Mouse (Mus musculus) midbrain, postnatal 0 days (tissue): ENCODE results near the gene Msantd2. TPM values are rescaled to one million over a fixed set of nuclear protein-coding genes. Genes with fewer than 3 reads are reported as not detected.
A peak's percentile ranks its signal among the peaks of the same experiment; 100 is the strongest.

Experiments
- ATAC-seq: fragments of 200-750 bp; cut with Nextera tagmentation; 2 replicates; pipeline ENCODE4 v1.8.0; 2017; ENCODE audit warnings: moderate number of reproducible peaks, mild to moderate bottlenecking, moderate TSS enrichment, moderate library complexity; ENCODE audit not compliant: low FRiP score
- DNase-seq: peaks from one replicate; pipeline ENCODE4 v3.0.0-alpha.2; 2015; ENCODE audit warnings: low spot score
- H3K27ac ChIP-seq: fragments of 300-500 bp; sonication (generic); 2 replicates; pipeline ENCODE4 v1.5.1; 2014; ENCODE audit warnings: low read depth, mild to moderate bottlenecking, low read length, mixed read lengths
- H3K27me3 ChIP-seq: fragments of 300-500 bp; sonication (generic); 2 replicates; pipeline ENCODE4 v1.6.1; 2014; ENCODE audit warnings: low read length, control low read depth, mixed read lengths; ENCODE audit not compliant: insufficient read depth
- H3K36me3 ChIP-seq: fragments of 300-500 bp; sonication (generic); 2 replicates; pipeline ENCODE4 v1.6.1; 2014; ENCODE audit warnings: low read length, control low read depth, mixed read lengths; ENCODE audit not compliant: insufficient read depth
- H3K4me1 ChIP-seq: fragments of 300-500 bp; sonication (generic); 2 replicates; pipeline ENCODE4 v1.6.1; 2014; ENCODE audit warnings: mild to moderate bottlenecking, control low read depth, antibody characterized with exemption, low read length, mixed read lengths; ENCODE audit not compliant: insufficient read depth
- H3K4me2 ChIP-seq: fragments of 300-500 bp; sonication (generic); 2 replicates; pipeline ENCODE4 v1.6.1; 2014; ENCODE audit warnings: low read depth, mild to moderate bottlenecking, low read length, mixed read lengths; ENCODE audit not compliant: poor library complexity, severe bottlenecking
- H3K4me3 ChIP-seq: fragments of 300-500 bp; sonication (generic); 2 replicates; pipeline ENCODE4 v1.5.1; 2014; ENCODE audit warnings: low read depth, mild to moderate bottlenecking, low read length, moderate library complexity
- H3K9ac ChIP-seq: fragments of 300-500 bp; sonication (generic); replicated peaks from 2 replicates; pipeline ENCODE4 v1.6.1; 2014; ENCODE audit warnings: mild to moderate bottlenecking, low read length, moderate library complexity, mixed read lengths; ENCODE audit not compliant: poor library complexity, severe bottlenecking
- H3K9me3 ChIP-seq: fragments of 300-500 bp; sonication (generic); 2 replicates; pipeline ENCODE4 v1.6.1; 2016; ENCODE audit warnings: low read length, control low read depth
- CTCF ChIP-seq: IDR thresholded peaks from 2 replicates; pipeline ENCODE4 v1.5.1; 2016; ENCODE audit warnings: antibody characterized with exemption, mild to moderate bottlenecking
- WGBS: fragments of 180-500 bp; shearing (Covaris S2); extraction: QIAGEN DNeasy Blood & Tissue Kit; methylation state at CpG from one replicate; pipeline ENCODE4 v1.1.7; 2014; 5-methylcytosine and 5-hydroxymethylcytosine counted together
- polyA plus RNA-seq: library from polyadenylated mRNA; unstranded; fragments of >200 nt; fragmentation: Nextera tagmentation; extraction: Ambion mirVana; gene quantifications from 2 replicates; pipeline ENCODE4 v1.2.1, GENCODE M21; 2015
- total RNA-seq: library from RNA; depleted of rRNA; stranded (reverse); fragments of >200 nt; gene quantifications from 2 replicates; pipeline ENCODE4 v1.2.3, GENCODE M21; 2014

Msantd2 gene
- total and polyA plus RNA-seq, 2 experiments from 2014 or later: 20.5 to 37.0 TPM

DNA sequence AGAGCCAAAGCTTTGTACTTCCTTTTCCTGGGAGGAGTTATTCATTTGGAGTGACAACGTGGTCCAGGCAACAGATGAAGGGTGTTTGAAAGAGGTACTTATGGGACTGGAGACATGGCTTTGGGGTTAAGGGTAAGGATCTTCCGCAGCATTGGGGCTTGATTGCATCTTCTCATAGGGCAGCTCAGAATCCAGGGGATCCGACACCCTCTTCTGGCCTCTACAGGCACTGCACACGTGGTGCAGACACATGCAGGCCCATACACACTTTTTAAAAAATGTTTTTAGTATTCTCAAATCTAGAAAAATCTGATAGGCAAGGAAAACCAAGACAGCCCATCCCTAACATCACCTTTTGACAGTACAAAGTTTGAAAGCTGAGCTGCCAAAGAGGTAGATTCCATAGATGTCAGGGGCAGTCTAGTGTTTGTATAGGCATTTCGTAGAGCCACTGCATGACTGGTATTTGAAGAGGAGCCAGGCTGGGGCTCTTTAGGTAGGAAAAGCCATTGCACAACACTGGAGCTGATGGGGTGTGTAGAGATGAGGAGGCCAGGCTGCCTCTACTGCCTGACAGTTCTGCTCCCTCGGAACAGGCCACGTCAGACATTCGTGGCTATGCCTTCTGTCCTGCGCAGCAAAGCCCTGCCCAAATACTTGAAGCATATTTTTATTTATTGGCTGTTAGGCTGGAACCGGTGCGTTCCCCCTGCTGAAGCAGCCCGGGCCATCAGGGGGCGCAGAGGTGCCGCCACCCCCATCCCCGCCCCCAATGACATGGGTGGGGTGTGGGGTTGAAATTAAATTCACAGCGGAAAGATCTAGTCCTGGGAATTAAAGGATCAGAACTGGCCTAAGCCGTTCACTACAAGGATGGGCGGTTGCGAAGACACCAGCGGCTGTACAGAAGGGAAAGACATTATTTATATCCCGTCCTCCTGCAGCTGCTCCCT lies 37.6 kb downstream of the Msantd2 start:
- Histone ChIP-seq H3K27me3 (peaks cover 30% of the 10 kb centered on the region), H3K4me1 (peaks cover 11% of the 10 kb centered on the region; the same call in 1 of the 2 replicates), H3K27ac (no peak overlapping the region), H3K9me3 (no peaks in the 10 kb centered on the region), H3K4me2 (peak overlapping the region; percentile 15; the same call in 1 of the 2 replicates), H3K9ac (no peak overlapping the region), H3K36me3 (peaks cover 13% of the 10 kb centered on the region), H3K4me3 (no peak overlapping the region)
- WGBS: 29% methylated on average over 21 of the region's 21 CpGs
- ATAC-seq (no peak), DNase-seq (no peak)
- TF ChIP-seq CTCF: peak; percentile 42; the same call in 1 of the 2 replicates

DNA sequence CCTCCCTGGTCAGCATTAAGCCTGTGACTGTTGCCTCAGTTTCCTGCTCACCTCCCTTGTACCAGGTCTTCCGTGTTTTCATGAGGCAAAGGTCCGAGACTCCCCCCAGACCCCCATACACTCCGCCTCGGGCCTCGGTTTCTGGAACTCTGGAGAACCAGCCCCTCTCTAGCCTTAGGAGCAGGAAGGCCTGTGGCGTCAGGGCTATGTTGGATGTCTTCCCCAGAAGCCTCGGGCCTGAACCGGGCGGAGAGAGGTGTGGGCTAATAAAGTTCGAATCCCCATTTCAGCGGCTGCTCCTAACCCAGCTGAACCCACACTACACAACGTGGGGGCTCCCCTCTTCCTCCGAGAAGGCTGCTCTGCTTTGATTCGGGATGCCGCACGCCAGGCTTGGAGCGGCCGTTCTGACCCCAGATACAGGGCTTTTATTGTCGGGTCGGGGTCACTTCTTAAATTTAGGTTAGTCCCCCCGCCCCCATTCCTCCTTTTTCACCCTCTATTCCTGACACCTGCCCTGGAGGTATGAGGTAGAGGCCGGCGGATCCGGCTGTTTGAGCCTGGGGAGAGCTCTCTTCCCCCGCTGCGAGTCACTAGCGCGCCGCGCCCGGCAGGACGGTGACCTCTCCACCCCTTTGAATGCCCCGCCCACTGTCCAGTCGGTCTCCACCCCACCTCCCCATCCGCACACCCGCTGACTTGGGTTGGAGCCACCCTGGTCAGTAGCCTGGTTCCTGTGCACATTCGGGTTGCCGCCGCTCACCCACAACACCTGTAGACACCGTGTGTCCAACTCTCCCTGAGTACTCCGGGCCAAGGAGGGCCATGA lies 38.5 kb downstream of the Msantd2 start, which contains the start of gene Esam:
Esam (plus strand) TSS at position 683 of the 829 bp plus-strand sequence.
- Histone ChIP-seq H3K4me3 (peak within 1 kb of the TSS; percentile 35; the same call in 1 of the 2 replicates), H3K9me3 (no peaks in the 10 kb centered on the region), H3K27me3 (peaks cover 30% of the 10 kb centered on the region), H3K36me3 (peaks cover 13% of the 10 kb centered on the region), H3K9ac (no peak within 1 kb of the TSS), H3K4me2 (peak within 1 kb of the TSS; percentile 79; the same call in 1 of the 2 replicates), H3K27ac (no peak within 1 kb of the TSS), H3K4me1 (peaks cover 11% of the 10 kb centered on the region; the same call in 1 of the 2 replicates)
- DNase-seq: no peak
- ATAC-seq: no peak; the same call in 1 of the 2 replicates
- WGBS: 10% methylated on average over 41 of the region's 41 CpGs
- no peak for TF ChIP-seq CTCF

DNA sequence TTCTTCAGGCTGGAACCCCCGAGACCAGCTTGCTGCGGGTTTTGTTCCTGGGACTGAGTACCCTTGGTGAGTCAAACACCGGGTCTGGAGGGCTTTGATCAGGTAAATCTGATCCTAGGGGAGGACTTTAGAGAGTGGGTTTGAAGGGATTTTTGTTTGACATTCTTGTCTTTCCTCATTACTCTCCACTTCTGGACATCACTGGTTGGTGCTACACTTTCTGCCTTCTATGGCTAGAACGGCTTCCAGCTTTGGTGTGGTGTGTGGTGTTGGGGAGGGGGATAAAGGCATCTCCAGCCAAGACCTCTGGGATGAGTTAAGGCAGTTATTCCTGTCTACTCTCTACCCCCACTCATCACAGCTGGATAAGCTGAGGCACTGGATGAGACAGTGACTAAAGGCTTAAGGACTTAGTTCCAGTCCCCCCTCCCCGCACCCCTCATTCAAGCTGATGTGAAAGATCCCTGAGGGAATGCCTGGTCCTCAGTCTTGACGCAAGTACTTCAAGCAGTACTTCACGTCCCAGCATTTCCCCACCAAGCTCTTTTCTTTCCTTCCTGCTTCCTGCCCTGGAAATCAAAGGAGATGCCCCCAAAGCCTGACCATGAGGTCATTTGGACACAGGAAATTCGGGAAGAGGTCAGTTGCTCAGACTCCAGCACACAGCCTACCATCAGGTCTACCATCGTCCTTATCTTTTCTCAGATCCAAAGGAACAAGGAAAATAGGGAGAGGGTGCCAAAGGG lies 39.3 kb downstream of the Msantd2 start:
- Histone ChIP-seq H3K4me2 (no peak overlapping the region), H3K9ac (no peak overlapping the region), H3K4me1 (peaks cover 11% of the 10 kb centered on the region; the same call in 1 of the 2 replicates), H3K36me3 (peaks cover 9% of the 10 kb centered on the region), H3K27me3 (peaks cover 30% of the 10 kb centered on the region), H3K27ac (no peak overlapping the region), H3K4me3 (peak overlapping the region; percentile 5; the same call in 1 of the 2 replicates), H3K9me3 (no peaks in the 10 kb centered on the region)
- ATAC-seq (no peak), DNase-seq (no peak)
- no peak for TF ChIP-seq CTCF
- WGBS: 36% methylated on average over 9 of the region's 9 CpGs

DNA sequence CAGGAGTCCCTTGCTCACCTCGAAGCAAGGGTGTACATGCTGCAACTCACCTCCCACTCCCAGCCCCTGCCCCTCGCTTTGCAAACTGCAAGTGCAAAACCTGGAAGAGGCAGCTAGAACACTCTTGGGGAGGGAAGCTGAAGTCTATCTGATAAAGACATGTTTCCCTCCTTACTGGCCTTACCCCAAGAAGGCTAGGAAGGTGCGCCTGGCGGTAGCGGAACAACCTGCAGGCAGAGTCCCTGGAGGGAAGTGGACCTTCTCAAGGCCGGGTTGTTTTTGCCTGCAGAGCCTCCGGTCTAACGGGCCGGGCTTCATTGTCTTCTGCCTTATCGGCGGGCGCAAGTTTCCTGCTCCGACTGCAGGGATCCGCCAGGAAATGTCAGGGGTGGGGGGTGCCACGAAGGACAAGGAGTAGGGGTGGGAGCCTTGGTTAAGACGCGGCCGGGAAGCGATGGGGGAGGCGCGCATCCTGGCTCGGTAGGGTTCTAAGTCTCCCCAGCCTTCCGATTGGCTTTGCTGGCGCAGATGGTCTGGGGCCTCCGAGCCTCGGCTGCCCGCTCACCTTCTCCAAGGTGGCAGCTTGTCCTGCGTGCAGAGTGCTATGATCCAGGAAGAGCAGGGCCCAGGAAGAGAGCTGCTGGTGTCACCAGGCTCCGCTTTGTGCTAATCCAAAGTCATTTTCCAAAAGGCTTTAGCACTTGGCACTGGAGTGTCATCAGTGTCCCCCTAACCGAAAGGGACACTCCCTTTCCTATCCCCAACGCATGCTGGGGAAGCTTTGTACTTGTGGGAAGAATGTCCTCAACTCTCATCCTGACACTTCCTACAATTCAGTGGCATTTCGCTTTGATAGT lies 41.1 kb downstream of the Msantd2 start:
- 2% methylated on average over 32 of the region's 32 CpGs for WGBS
- peaks cover 30% of the 10 kb centered on the region for H3K27me3 ChIP-seq
- H3K9ac ChIP-seq: peak overlapping the region; percentile 42; the same call in 1 of the 2 replicates

More for the DNA sequence above, 41.1 kb downstream of the Msantd2 start:
- ATAC-seq (peak; percentile 41; the same call in 1 of the 2 replicates), DNase-seq (peak; percentile 20)
- H3K27ac ChIP-seq: no peak overlapping the region
- H3K4me2 ChIP-seq: peak overlapping the region; percentile 79
- TF ChIP-seq CTCF: peak; percentile 49
- H3K36me3 ChIP-seq: peaks cover 10% of the 10 kb centered on the region
- H3K9me3 ChIP-seq: no peaks in the 10 kb centered on the region
- H3K4me1 ChIP-seq: peaks cover 11% of the 10 kb centered on the region; the same call in 1 of the 2 replicates
- H3K4me3 ChIP-seq: peak overlapping the region; percentile 35
